Mouse (Mus musculus) MEL (cell line): ENCODE measurements at regions not wholly inside any gene's neighbourhood (a gene's known extent, or its start where the extent isn't known, plus 50 kb on each side); places are given as distances from the start of the nearest gene placed in this dataset.

Experiments
- DNase-seq: peaks from one replicate; pipeline ENCODE4 v3.0.0; 2011; ENCODE audit warnings: low read depth, low spot score
- H3K27ac ChIP-seq: 2 replicates; pipeline ENCODE4 v1.5.1; 2012; ENCODE audit warnings: low read depth, mild to moderate bottlenecking, control low read depth, low read length, moderate library complexity; ENCODE audit not compliant: control insufficient read depth
- H3K27me3 ChIP-seq, 2 experiments: fragments of 150-350 bp in 1 of 2; sonication (generic) in 1 of 2; 2 replicates each; pipeline ENCODE4 v1.6.1; 2012; ENCODE audit warnings: low read length in 2 of 2, mild to moderate bottlenecking in 2 of 2, improper control_type of control experiment in 1 of 2, moderate library complexity in 1 of 2; ENCODE audit not compliant: insufficient read depth in 2 of 2, control insufficient read depth in 1 of 2
- H3K36me3 ChIP-seq, 2 experiments: 2 replicates each; pipeline ENCODE4 v1.6.1; 2012 to 2014; ENCODE audit warnings: low read length in 2 of 2, improper control_type of control experiment in 1 of 2, inconsistent platforms in 1 of 2, mild to moderate bottlenecking in 1 of 2; ENCODE audit not compliant: insufficient read depth in 2 of 2, control insufficient read depth in 1 of 2
- H3K4me1 ChIP-seq, 2 experiments: fragments of 150-350 bp in 1 of 2; sonication (generic) in 1 of 2; 2 replicates each; pipeline ENCODE4 v1.6.1; 2012; ENCODE audit warnings: low read length in 2 of 2, improper control_type of control experiment in 1 of 2, mild to moderate bottlenecking in 1 of 2; ENCODE audit not compliant: insufficient read depth in 2 of 2, control insufficient read depth in 1 of 2
- H3K4me3 ChIP-seq, 2 experiments: fragments of 150-350 bp in 1 of 2; sonication (generic) in 1 of 2; 2 replicates each; pipeline ENCODE4 v1.5.1; 2012; ENCODE audit warnings: low read depth in 2 of 2, low read length in 2 of 2, mild to moderate bottlenecking in 2 of 2, moderate library complexity in 2 of 2, control low read depth in 1 of 2, improper control_type of control experiment in 1 of 2; ENCODE audit not compliant: control insufficient read depth in 1 of 2, insufficient read depth in 1 of 2
- H3K79me2 ChIP-seq: 2 replicates; pipeline ENCODE4 v1.6.1; 2012; ENCODE audit warnings: mild to moderate bottlenecking, low read length, moderate library complexity; ENCODE audit not compliant: control insufficient read depth, poor library complexity, insufficient read depth
- H3K9ac ChIP-seq: 2 replicates; pipeline ENCODE4 v1.6.1; 2012; ENCODE audit warnings: low read depth, mild to moderate bottlenecking, control low read depth, low read length, moderate library complexity; ENCODE audit not compliant: control insufficient read depth, poor library complexity, severe bottlenecking
- H3K9me3 ChIP-seq: fragments of 150-350 bp; sonication (generic); replicated peaks from 2 replicates; pipeline ENCODE4 v1.6.1; 2012; ENCODE audit warnings: mild to moderate bottlenecking, low read length, improper control_type of control experiment, moderate library complexity; ENCODE audit not compliant: insufficient read depth
- BHLHE40 ChIP-seq: IDR thresholded peaks from 2 replicates; pipeline ENCODE4 v1.6.1; 2012; ENCODE audit warnings: low read depth, mild to moderate bottlenecking, inconsistent platforms, low read length, improper control_type of control experiment, borderline replicate concordance
- CHD2 ChIP-seq: IDR thresholded peaks from 2 replicates; pipeline ENCODE4 v1.6.1; 2011; ENCODE audit warnings: low read length, improper control_type of control experiment
- E2F4 ChIP-seq: IDR thresholded peaks from 2 replicates; pipeline ENCODE4 v1.6.1; 2011; ENCODE audit warnings: low read depth, low read length, improper control_type of control experiment, borderline replicate concordance
- ETS1 ChIP-seq: IDR thresholded peaks from 2 replicates; pipeline ENCODE4 v1.6.1; 2012; ENCODE audit warnings: low read depth, mild to moderate bottlenecking, inconsistent platforms, low read length, improper control_type of control experiment, moderate library complexity
- GABPA ChIP-seq: IDR thresholded peaks from 2 replicates; pipeline ENCODE4 v1.6.1; 2012; ENCODE audit warnings: low read depth, mild to moderate bottlenecking, inconsistent platforms, low read length, improper control_type of control experiment, moderate library complexity
- GATA1 ChIP-seq: IDR thresholded peaks from 2 replicates; pipeline ENCODE4 v1.6.1; 2011; ENCODE audit warnings: low read depth, low read length, improper control_type of control experiment
- JUND ChIP-seq: IDR thresholded peaks from 2 replicates; pipeline ENCODE4 v1.6.1; 2011; ENCODE audit warnings: low read depth, mild to moderate bottlenecking, improper control_type of control experiment, low read length
- MEF2A ChIP-seq: IDR thresholded peaks from 2 replicates; pipeline ENCODE4 v1.6.1; 2014; ENCODE audit warnings: low read depth, mild to moderate bottlenecking, inconsistent platforms, low read length, improper control_type of control experiment; ENCODE audit not compliant: poor library complexity, insufficient replicate concordance, severe bottlenecking; ENCODE audit errors: extremely low read depth
- MXI1 ChIP-seq: IDR thresholded peaks from 2 replicates; pipeline ENCODE4 v1.6.1; 2011; ENCODE audit warnings: mild to moderate bottlenecking, low read depth, low read length, improper control_type of control experiment
- MYB ChIP-seq: IDR thresholded peaks from 2 replicates; pipeline ENCODE4 v1.6.1; 2011; ENCODE audit warnings: mild to moderate bottlenecking, low read depth, low read length, improper control_type of control experiment
- NELFE ChIP-seq: IDR thresholded peaks from 2 replicates; pipeline ENCODE4 v1.6.1; 2011; ENCODE audit warnings: low read depth, low read length, improper control_type of control experiment
- POLR2A ChIP-seq, 2 experiments: IDR thresholded peaks; 2 replicates each; pipeline ENCODE4 v1.6.1; 2011 to 2012; ENCODE audit warnings: low read length in 2 of 2, mild to moderate bottlenecking in 2 of 2, control low read depth in 1 of 2, improper control_type of control experiment in 1 of 2, low read depth in 1 of 2, moderate library complexity in 1 of 2; ENCODE audit not compliant: control insufficient read depth in 1 of 2, insufficient read depth in 1 of 2, poor library complexity in 1 of 2
- POLR2AphosphoS5 ChIP-seq: IDR thresholded peaks from 2 replicates; pipeline ENCODE4 v1.6.1; 2012; ENCODE audit warnings: low read depth, borderline replicate concordance, mild to moderate bottlenecking, inconsistent platforms, low read length, moderate library complexity, mixed read lengths
- RAD21 ChIP-seq: IDR thresholded peaks from 2 replicates; pipeline ENCODE4 v1.6.1; 2011; ENCODE audit warnings: mild to moderate bottlenecking, low read depth, low read length, improper control_type of control experiment
- SIN3A ChIP-seq: IDR thresholded peaks from 2 replicates; pipeline ENCODE4 v1.6.1; 2012; ENCODE audit warnings: low read length, improper control_type of control experiment, inconsistent platforms
- SMC3 ChIP-seq: IDR thresholded peaks from 2 replicates; pipeline ENCODE4 v1.6.1; 2011; ENCODE audit warnings: low read depth, low read length, improper control_type of control experiment
- TBP ChIP-seq: IDR thresholded peaks from 2 replicates; pipeline ENCODE4 v1.8.0; 2011; ENCODE audit warnings: low read depth, low read length, improper control_type of control experiment
- TCF12 ChIP-seq: IDR thresholded peaks from 2 replicates; pipeline ENCODE4 v1.6.1; 2014; ENCODE audit warnings: low read depth, mild to moderate bottlenecking, inconsistent platforms, low read length, improper control_type of control experiment, moderate library complexity
- USF1 ChIP-seq: IDR thresholded peaks from 2 replicates; pipeline ENCODE4 v1.6.1; 2014; ENCODE audit warnings: low read depth, mild to moderate bottlenecking, inconsistent platforms, low read length, improper control_type of control experiment, moderate library complexity

- H3K36me3 ChIP-seq: no peaks in the 10 kb centered on the region
- no peak overlapping the region for H3K27ac ChIP-seq
- H3K9me3 ChIP-seq: no peaks in the 10 kb centered on the region
- TF ChIP-seq GABPA: no peak
- no peak for TF ChIP-seq POLR2A (IDR thresholded peaks at IDR 0.05; ENCODE audit: control insufficient read depth in 1 of 2, insufficient read depth in 1 of 2, low read depth in 1 of 2, low read length in 2 of 2, poor library complexity in 1 of 2)
- TF ChIP-seq GATA1: no peak
- no peak for TF ChIP-seq BHLHE40
- no peak for TF ChIP-seq TBP
- TF ChIP-seq USF1: no peak
- TF ChIP-seq SIN3A: no peak
- TF ChIP-seq JUND: no peak
- no peak for TF ChIP-seq CHD2
- no peak for TF ChIP-seq NELFE
- no peak for TF ChIP-seq MYB
- TF ChIP-seq E2F4: no peak
- no peak for TF ChIP-seq ETS1
- TF ChIP-seq RAD21: no peak
- no peak for TF ChIP-seq POLR2AphosphoS5
- TF ChIP-seq TCF12: no peak
- TF ChIP-seq MEF2A: no peak
- no peak for DNase-seq
- no peaks in the 10 kb centered on the region for H3K4me1 ChIP-seq
- no peaks in the 10 kb centered on the region for H3K79me2 ChIP-seq
- H3K27me3 ChIP-seq: no peaks in the 10 kb centered on the region
- H3K9ac ChIP-seq: no peak overlapping the region
- H3K4me3 ChIP-seq: no peak overlapping the region
Observed at GRCm38 (mm10) chr4:10315144-10315543, 559.2 kb upstream of the 2610301B20Rik start.

GRCm38 (mm10) chr4:10315875-10316274 is 558.4 kb upstream of the 2610301B20Rik start:
- H3K4me1 ChIP-seq: no peaks in the 10 kb centered on the region
- H3K79me2 ChIP-seq: no peaks in the 10 kb centered on the region
- H3K27ac ChIP-seq: no peak overlapping the region
- no peaks in the 10 kb centered on the region for H3K36me3 ChIP-seq
- no peak for DNase-seq
- no peaks in the 10 kb centered on the region for H3K27me3 ChIP-seq
- no peak for TF ChIP-seq MXI1
- no peak for TF ChIP-seq SMC3
- TF ChIP-seq RAD21: no peak
- TF ChIP-seq, all 39 proteins: peak for 0
- H3K9me3 ChIP-seq: no peaks in the 10 kb centered on the region
- no peak overlapping the region for H3K4me3 ChIP-seq
- no peak overlapping the region for H3K9ac ChIP-seq
